8 mouse cellular contexts compared by ENCODE assay signal in genomic region chr8:84236998-84237473, GRCm38 (mm10). TPM values are rescaled to one million over a fixed set of nuclear protein-coding genes. Genes with fewer than 3 reads are reported as not detected.
DNase-seq lines count a peak whose midpoint lies in the region; ATAC-seq and TF ChIP-seq lines count a peak whose summit lies in the region.

Gene Zswim4, minus strand, starts transcription at chr8:84237055.

- H3K4me1 ChIP-seq in bone marrow, adult 2 months (ENCODE audit: control insufficient read depth, insufficient read depth, low read length): peaks cover 3% of the 10 kb centered on the region; the same call in 1 of the 2 replicates
- H3K4me1 ChIP-seq in embryonic facial prominence, embryonic 15.5 days: peaks cover 24% of the 10 kb centered on the region
- H3K4me1 ChIP-seq in limb, embryonic 14.5 days (ENCODE audit: control insufficient read depth, insufficient read depth, low read length): peaks cover 8% of the 10 kb centered on the region
- H3K4me1 ChIP-seq in midbrain, postnatal 0 days (ENCODE audit: insufficient read depth, low read length): peaks cover 16% of the 10 kb centered on the region

- ATAC-seq in embryonic facial prominence, embryonic 15.5 days (ENCODE audit: insufficient number of reproducible peaks, low FRiP score, low TSS enrichment, low read depth): peak; percentile 98
- peak; percentile 99 for ATAC-seq in limb, embryonic 14.5 days (ENCODE audit: low FRiP score, low read depth)
- peak; percentile 99 for ATAC-seq in midbrain, postnatal 0 days (ENCODE audit: low FRiP score)

- under 1% methylated on average over 35 of the region's 35 CpGs for WGBS in bone marrow, adult 2 months
- WGBS in embryonic facial prominence, embryonic 15.5 days: under 1% methylated on average over 35 of the region's 35 CpGs
- 0% methylated on average over 28 of the region's 35 CpGs for WGBS in limb, embryonic 14.5 days
- WGBS in midbrain, postnatal 0 days: under 1% methylated on average over 35 of the region's 35 CpGs

- peak within 1 kb of the TSS; percentile 39 for H3K27ac ChIP-seq in bone marrow, adult 2 months (ENCODE audit: control insufficient read depth, insufficient read depth, low read depth, low read length, poor library complexity)
- peak within 1 kb of the TSS; percentile 93 for H3K27ac ChIP-seq in embryonic facial prominence, embryonic 15.5 days (replicated peaks)
- H3K27ac ChIP-seq in limb, embryonic 14.5 days (replicated peaks; ENCODE audit: low read depth, low read length): peak within 1 kb of the TSS; percentile 83
- H3K27ac ChIP-seq in midbrain, postnatal 0 days (ENCODE audit: low read depth, low read length): peak within 1 kb of the TSS; percentile 63

- H3K36me3 ChIP-seq in embryonic facial prominence, embryonic 15.5 days: peaks cover 29% of the 10 kb centered on the region
- peaks cover 26% of the 10 kb centered on the region for H3K36me3 ChIP-seq in limb, embryonic 14.5 days (ENCODE audit: control insufficient read depth, insufficient read depth, low read length)
- H3K36me3 ChIP-seq in midbrain, postnatal 0 days (ENCODE audit: insufficient read depth, low read length): peaks cover 17% of the 10 kb centered on the region

- peak within 1 kb of the TSS; percentile 68 for H3K4me2 ChIP-seq in embryonic facial prominence, embryonic 15.5 days (replicated peaks)
- peak within 1 kb of the TSS; percentile 86 for H3K4me2 ChIP-seq in limb, embryonic 14.5 days (replicated peaks; ENCODE audit: low read depth, low read length, severe bottlenecking)
- H3K4me2 ChIP-seq in midbrain, postnatal 0 days (ENCODE audit: low read depth, low read length, poor library complexity, severe bottlenecking): peak within 1 kb of the TSS; percentile 93

- no peak for TF ChIP-seq CTCF in bone marrow, adult 2 months (IDR thresholded peaks at IDR 0.05; ENCODE audit: control insufficient read depth, insufficient read depth, low read length)
- no peak for TF ChIP-seq CTCF in midbrain, postnatal 0 days (IDR thresholded peaks at IDR 0.05)

- no peaks in the 10 kb centered on the region for H3K27me3 ChIP-seq in embryonic facial prominence, embryonic 15.5 days
- H3K27me3 ChIP-seq in limb, embryonic 14.5 days (ENCODE audit: control insufficient read depth, insufficient read depth, low read length): no peaks in the 10 kb centered on the region
- no peaks in the 10 kb centered on the region for H3K27me3 ChIP-seq in midbrain, postnatal 0 days (ENCODE audit: insufficient read depth, low read length)

- peak within 1 kb of the TSS; percentile 94 for H3K9ac ChIP-seq in embryonic facial prominence, embryonic 15.5 days
- peak within 1 kb of the TSS; percentile 94 for H3K9ac ChIP-seq in limb, embryonic 14.5 days (ENCODE audit: low read depth, low read length, severe bottlenecking)
- H3K9ac ChIP-seq in midbrain, postnatal 0 days (replicated peaks; ENCODE audit: low read length, poor library complexity, severe bottlenecking): peak within 1 kb of the TSS; percentile 97

- no peaks in the 10 kb centered on the region for H3K9me3 ChIP-seq in embryonic facial prominence, embryonic 15.5 days (replicated peaks)
- no peaks in the 10 kb centered on the region for H3K9me3 ChIP-seq in limb, embryonic 14.5 days (ENCODE audit: control insufficient read depth, low read length)
- H3K9me3 ChIP-seq in midbrain, postnatal 0 days (ENCODE audit: low read length): no peaks in the 10 kb centered on the region

- peak; percentile 41; the same call in 1 of the 2 replicates for TF ChIP-seq POLR2A in bone marrow, adult 2 months (IDR thresholded peaks at IDR 0.05; ENCODE audit: borderline replicate concordance, control insufficient read depth, low read depth, low read length)
- peak; percentile 90; the same call in 1 of the 2 replicates for TF ChIP-seq POLR2A in limb, embryonic 14.5 days (IDR thresholded peaks at IDR 0.05; ENCODE audit: borderline replicate concordance, extremely low read depth, insufficient read depth, insufficient read length)

- H3K4me3 ChIP-seq in bone marrow, adult 2 months (replicated peaks; ENCODE audit: control insufficient read depth, low read depth, low read length): peak within 1 kb of the TSS; percentile 82
- peak within 1 kb of the TSS; percentile 80 for H3K4me3 ChIP-seq in embryonic facial prominence, embryonic 15.5 days (replicated peaks)
- peak within 1 kb of the TSS; percentile 87 for H3K4me3 ChIP-seq in limb, embryonic 14.5 days (replicated peaks; ENCODE audit: low read length)
- peak within 1 kb of the TSS; percentile 88 for H3K4me3 ChIP-seq in midbrain, postnatal 0 days (ENCODE audit: low read depth, low read length)

- peak; percentile 100 for DNase-seq in 416B (ENCODE audit: low read depth)
- DNase-seq in heart, adult 8-10 months (ENCODE audit: low spot score): peak; percentile 100
- DNase-seq in kidney, adult 9 months: peak; percentile 100
- peak; percentile 99 for DNase-seq in limb, embryonic 14.5 days (ENCODE audit: low spot score)
- peak; percentile 100 for DNase-seq in midbrain, postnatal 0 days (ENCODE audit: low spot score)
- DNase-seq in spleen, postnatal 14 days (ENCODE audit: low spot score in 2 of 2): peak; percentile 94 to 95

RNA-seq across cellular contexts. Expression of gene Zswim4, which starts in this region (rescaled TPM):
- polyA plus RNA-seq in bone marrow, adult 2 months (2011; ENCODE audit: insufficient read depth, insufficient read length, low replicate concordance, missing spikeins): 2.0 and 4.0 TPM in 2 replicates
- polyA plus RNA-seq in embryonic facial prominence, embryonic 15.5 days (2015; fragmentation: Nextera tagmentation; extraction: Ambion mirVana): 15.8 and 17.7 TPM in 2 replicates
- 1 to 10 TPM; 6.6 to 8.0 (median 7.2) TPM for total RNA-seq in heart, adult 8-10 months (2022)
- 23.8 and 35.1 TPM in 2 replicates for polyA plus RNA-seq in limb, embryonic 14.5 days (2012; rRNA removed)
- 13.9 and 17.1 TPM in 2 replicates for polyA plus RNA-seq in limb, embryonic 14.5 days (2014; fragmentation: Nextera tagmentation; extraction: Ambion mirVana)
- 37.7 and 41.8 TPM in 2 replicates for total RNA-seq in midbrain, postnatal 0 days (2014; rRNA removed)
- polyA plus RNA-seq in midbrain, postnatal 0 days (2015; fragmentation: Nextera tagmentation; extraction: Ambion mirVana): 11.8 and 11.9 TPM in 2 replicates

Comparison
In these comparisons a context has a peak if more than half of its experiments do, and no peak if none do; other contexts are left out.
1. Peak in every context shown above with its lines: DNase-seq, ATAC-seq, H3K4me3 ChIP-seq and H3K27ac ChIP-seq.
2. H3K27ac ChIP-seq: peak in every context shown above with its lines; median percentile 93 in embryonic facial prominence, embryonic 15.5 days; 83 in limb, embryonic 14.5 days; 63 in midbrain, postnatal 0 days; 39 in bone marrow, adult 2 months.